Mouse (Mus musculus): ENCODE measurements around the gene Tbl2. TPM values are rescaled to one million over a fixed set of nuclear protein-coding genes. Genes with fewer than 3 reads are reported as not detected.

Gene Tbl2
- polyA plus RNA-seq, 1 experiment from 2014 or later, result 16.8 TPM

DNA sequence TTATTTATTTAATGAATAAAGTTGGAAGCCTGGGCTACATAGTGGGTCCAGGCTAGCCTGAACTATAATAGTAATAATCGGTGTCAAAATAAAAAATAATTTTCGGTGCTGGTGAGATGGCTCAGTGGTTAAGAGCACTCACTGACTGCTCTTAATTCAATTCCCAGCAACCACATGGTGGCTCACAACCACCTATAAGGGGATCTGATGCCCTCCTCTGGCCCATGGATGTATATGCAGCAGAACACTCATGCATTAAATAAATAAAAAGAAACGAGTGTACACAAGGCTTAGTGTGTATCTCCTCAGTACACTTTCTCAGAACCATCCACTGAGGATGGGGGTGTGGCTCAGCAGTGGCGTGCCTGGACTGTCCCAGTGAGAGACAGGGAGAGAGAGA, 28.7 kb upstream of the Tbl2 start:
- H3K4me2 ChIP-seq (replicated peaks), result no peak overlapping the region
- no peak overlapping the region for H3K9ac ChIP-seq (replicated peaks)
- peaks cover 4% of the 10 kb centered on the region; the same call in 1 of the 2 replicates for H3K27me3 ChIP-seq
- H3K4me3 ChIP-seq, result no peak overlapping the region
- H3K4me1 ChIP-seq, result no peaks in the 10 kb centered on the region
- H3K36me3 ChIP-seq, result no peaks in the 10 kb centered on the region
- WGBS, result 60% methylated on average over 4 of the region's 4 CpGs
- H3K27ac ChIP-seq (replicated peaks), result no peak overlapping the region
- no peaks in the 10 kb centered on the region for H3K9me3 ChIP-seq
- ATAC-seq (replicated peaks), result no peak

DNA sequence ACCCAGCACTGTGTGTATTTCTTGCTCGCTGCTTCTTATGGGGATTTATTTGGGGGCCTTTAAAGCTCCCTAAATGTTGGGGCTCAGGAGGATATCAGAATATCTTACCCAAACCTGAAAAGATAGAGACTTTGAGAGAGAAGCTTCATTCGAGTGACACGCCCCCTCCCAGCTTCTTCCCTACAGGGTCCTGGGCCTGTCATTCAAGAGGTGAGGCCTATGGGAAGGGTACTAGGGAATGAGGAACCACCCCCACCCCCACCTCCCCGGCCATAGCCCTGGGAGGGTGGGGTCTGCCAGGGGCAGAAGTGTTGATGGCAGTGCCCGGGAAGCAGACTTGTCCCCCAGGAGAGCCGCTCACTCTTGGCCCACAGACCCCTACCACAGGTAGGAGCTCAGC, 23.3 kb upstream of the Tbl2 start:
- Histone ChIP-seq H3K9ac (replicated peaks) (no peak overlapping the region), H3K4me2 (replicated peaks) (no peak overlapping the region), H3K27ac (replicated peaks) (no peak overlapping the region), H3K4me1 (no peaks in the 10 kb centered on the region), H3K9me3 (no peaks in the 10 kb centered on the region), H3K36me3 (no peaks in the 10 kb centered on the region), H3K4me3 (no peak overlapping the region), H3K27me3 (peaks cover 4% of the 10 kb centered on the region; the same call in 1 of the 2 replicates)
- no peak for ATAC-seq (replicated peaks)
- WGBS, result 57% methylated on average over 6 of the region's 6 CpGs

GRCm38 (mm10) chr5:135127669-135128068, 21.8 kb upstream of the Tbl2 start:
- no peaks in the 10 kb centered on the region for H3K4me1 ChIP-seq
- 81% methylated on average over 6 of the region's 6 CpGs for WGBS
- H3K4me3 ChIP-seq, result no peak overlapping the region
- H3K9me3 ChIP-seq, result no peaks in the 10 kb centered on the region
- peaks cover 5% of the 10 kb centered on the region for H3K27me3 ChIP-seq
- H3K27ac ChIP-seq (replicated peaks), result no peak overlapping the region
- no peak for ATAC-seq (replicated peaks)
- no peak overlapping the region for H3K4me2 ChIP-seq (replicated peaks)
- no peaks in the 10 kb centered on the region for H3K36me3 ChIP-seq
- H3K9ac ChIP-seq (replicated peaks), result no peak overlapping the region

DNA sequence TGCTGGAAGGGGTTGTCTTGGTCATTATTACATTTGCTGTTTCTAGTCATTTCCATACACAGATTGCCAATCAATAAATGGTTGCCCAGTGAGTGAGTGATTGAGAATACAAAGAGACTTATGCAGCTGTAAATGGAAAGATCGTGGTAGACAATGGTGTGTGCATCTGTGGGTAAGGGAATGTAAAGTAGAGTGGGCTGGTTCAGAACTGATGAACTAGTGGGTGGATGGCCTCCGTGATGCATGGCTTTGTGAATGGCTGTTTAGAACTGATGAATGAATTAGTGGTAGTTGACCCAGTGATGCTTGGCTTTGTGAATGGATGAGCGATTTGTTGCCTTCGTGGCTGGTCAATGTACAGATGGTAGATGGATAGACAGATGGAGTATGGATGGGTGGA, 19.7 kb upstream of the Tbl2 start:
- WGBS, result 91% methylated on average over 4 of the region's 4 CpGs
- no peak for ATAC-seq (replicated peaks)
- no peak overlapping the region for H3K27ac ChIP-seq (replicated peaks)
- no peak overlapping the region for H3K9ac ChIP-seq (replicated peaks)
- H3K4me2 ChIP-seq (replicated peaks), result no peak overlapping the region
- H3K9me3 ChIP-seq, result no peaks in the 10 kb centered on the region
- H3K27me3 ChIP-seq, result peaks cover 26% of the 10 kb centered on the region
- no peak overlapping the region for H3K4me3 ChIP-seq
- peaks cover 9% of the 10 kb centered on the region; the same call in 1 of the 2 replicates for H3K4me1 ChIP-seq
- no peaks in the 10 kb centered on the region for H3K36me3 ChIP-seq

DNA sequence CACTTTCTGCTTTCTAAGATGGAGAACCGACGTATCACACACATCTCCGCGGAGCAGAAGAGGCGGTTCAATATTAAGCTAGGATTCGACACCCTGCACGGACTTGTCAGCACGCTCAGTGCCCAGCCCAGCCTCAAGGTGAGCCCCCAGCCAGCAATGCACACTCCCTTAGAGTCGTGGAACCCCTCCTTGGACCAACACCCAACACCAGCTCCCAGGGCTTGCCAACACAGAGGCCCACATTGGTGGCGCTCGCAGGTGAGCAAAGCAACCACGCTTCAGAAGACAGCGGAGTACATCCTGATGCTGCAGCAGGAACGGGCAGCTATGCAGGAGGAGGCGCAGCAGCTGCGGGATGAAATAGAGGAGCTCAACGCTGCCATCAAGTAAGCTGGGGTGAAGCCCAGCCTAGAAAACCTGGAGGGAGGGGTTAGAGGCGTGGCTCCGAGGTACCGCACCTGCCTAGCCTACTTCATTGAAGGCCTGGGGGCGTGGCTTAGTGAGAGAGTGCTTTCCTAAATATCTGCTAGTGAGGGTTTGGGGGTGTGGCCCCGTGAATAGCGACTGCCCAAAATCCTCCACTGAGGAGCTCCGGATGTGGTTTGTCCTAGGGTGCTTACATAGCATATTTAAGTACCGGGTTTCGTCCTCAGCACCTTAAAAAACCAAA, 15.6 kb upstream of the Tbl2 start:
- Histone ChIP-seq H3K4me2 (replicated peaks) (peak overlapping the region; percentile 27), H3K4me1 (peaks cover 9% of the 10 kb centered on the region; the same call in 1 of the 2 replicates), H3K27ac (replicated peaks) (no peak overlapping the region), H3K9ac (replicated peaks) (no peak overlapping the region), H3K4me3 (peak overlapping the region; percentile 9), H3K27me3 (peaks cover 29% of the 10 kb centered on the region), H3K9me3 (no peaks in the 10 kb centered on the region), H3K36me3 (no peaks in the 10 kb centered on the region)
- WGBS, result 4% methylated on average over 26 of the region's 26 CpGs
- no peak for ATAC-seq (replicated peaks)

DNA sequence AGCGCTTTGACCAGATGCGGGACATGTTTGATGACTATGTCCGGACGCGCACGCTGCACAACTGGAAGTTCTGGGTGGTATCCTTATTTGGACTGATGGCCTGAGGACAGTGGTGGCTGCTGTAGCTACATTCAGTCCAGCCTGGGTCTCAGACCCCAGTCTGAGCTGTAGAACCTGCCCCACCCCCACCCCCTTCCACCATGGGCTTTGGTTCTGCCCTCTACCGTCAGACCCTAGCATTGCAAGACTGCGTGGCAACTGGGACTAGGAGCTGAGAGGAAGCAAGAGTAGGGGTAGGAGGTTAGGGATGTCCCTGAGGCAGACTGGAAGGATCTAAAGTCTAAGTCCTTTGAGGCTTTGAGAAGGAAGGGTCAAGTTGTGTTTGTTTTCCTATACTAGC, 14.9 kb upstream of the Tbl2 start:
- Histone ChIP-seq H3K4me3 (peak overlapping the region; percentile 9; the same call in 1 of the 2 replicates), H3K36me3 (no peaks in the 10 kb centered on the region), H3K4me1 (peaks cover 9% of the 10 kb centered on the region; the same call in 1 of the 2 replicates), H3K27ac (replicated peaks) (no peak overlapping the region), H3K9ac (replicated peaks) (no peak overlapping the region), H3K9me3 (no peaks in the 10 kb centered on the region), H3K4me2 (replicated peaks) (peak overlapping the region; percentile 27), H3K27me3 (peaks cover 29% of the 10 kb centered on the region)
- ATAC-seq (replicated peaks), result no peak
- WGBS, result 6% methylated on average over 8 of the region's 8 CpGs

GRCm38 (mm10) chr5:135139881-135140280, 9.6 kb upstream of the Tbl2 start:
- Histone ChIP-seq H3K4me2 (replicated peaks) (no peak overlapping the region), H3K9ac (replicated peaks) (no peak overlapping the region), H3K4me3 (no peak overlapping the region), H3K4me1 (no peaks in the 10 kb centered on the region), H3K27me3 (peaks cover under 1% of the 10 kb centered on the region; the same call in 1 of the 2 replicates), H3K9me3 (no peaks in the 10 kb centered on the region), H3K36me3 (no peaks in the 10 kb centered on the region), H3K27ac (replicated peaks) (no peak overlapping the region)
- ATAC-seq (replicated peaks), result no peak
- WGBS, result 72% methylated on average over 2 of the region's 2 CpGs

GRCm38 (mm10) chr5:135144469-135144868, 5.0 kb upstream of the Tbl2 start:
- no peaks in the 10 kb centered on the region for H3K36me3 ChIP-seq

DNA sequence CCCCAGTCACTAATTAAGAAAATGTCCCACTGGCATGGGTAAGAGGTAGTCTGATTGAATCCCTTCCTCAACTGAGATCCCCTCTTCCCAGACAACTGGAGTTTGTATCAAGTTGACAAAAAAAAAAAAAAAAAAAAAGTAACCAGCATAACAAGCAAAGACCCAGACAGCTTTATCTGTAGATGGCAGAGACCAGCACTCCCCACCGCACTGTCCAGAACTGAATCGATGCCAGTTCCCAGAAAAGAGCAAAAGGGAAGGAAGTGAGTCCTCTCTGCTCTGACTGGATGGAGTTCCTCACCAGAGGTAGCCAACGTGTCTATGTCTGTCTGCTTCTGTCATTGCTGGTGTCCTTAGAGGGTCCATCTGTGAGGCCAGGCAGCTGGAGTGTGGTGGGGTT, 3.9 kb upstream of the Tbl2 start:
- ATAC-seq (replicated peaks), result no peak
- H3K9ac ChIP-seq (replicated peaks), result no peak overlapping the region
- no peaks in the 10 kb centered on the region for H3K27me3 ChIP-seq
- no peak overlapping the region for H3K4me3 ChIP-seq
- no peak overlapping the region for H3K4me2 ChIP-seq (replicated peaks)
- 85% methylated on average over 3 of the region's 3 CpGs for whole genome bisulfite sequencing
- no peaks in the 10 kb centered on the region for H3K9me3 ChIP-seq
- no peaks in the 10 kb centered on the region for H3K36me3 ChIP-seq
- no peak overlapping the region for H3K27ac ChIP-seq (replicated peaks)
- peaks cover 16% of the 10 kb centered on the region for H3K4me1 ChIP-seq

More at GRCm38 (mm10) chr5:135144469-135144868, 5.0 kb upstream of the Tbl2 start:
- H3K4me3 ChIP-seq, result no peak overlapping the region
- no peak overlapping the region for H3K27ac ChIP-seq (replicated peaks)
- no peak for ATAC-seq (replicated peaks)
- no peaks in the 10 kb centered on the region for H3K27me3 ChIP-seq
- WGBS, result 59% methylated on average over 4 of the region's 4 CpGs
- no peak overlapping the region for H3K9ac ChIP-seq (replicated peaks)
- no peaks in the 10 kb centered on the region for H3K9me3 ChIP-seq
- no peak overlapping the region for H3K4me2 ChIP-seq (replicated peaks)
- peaks cover 8% of the 10 kb centered on the region for H3K4me1 ChIP-seq

DNA sequence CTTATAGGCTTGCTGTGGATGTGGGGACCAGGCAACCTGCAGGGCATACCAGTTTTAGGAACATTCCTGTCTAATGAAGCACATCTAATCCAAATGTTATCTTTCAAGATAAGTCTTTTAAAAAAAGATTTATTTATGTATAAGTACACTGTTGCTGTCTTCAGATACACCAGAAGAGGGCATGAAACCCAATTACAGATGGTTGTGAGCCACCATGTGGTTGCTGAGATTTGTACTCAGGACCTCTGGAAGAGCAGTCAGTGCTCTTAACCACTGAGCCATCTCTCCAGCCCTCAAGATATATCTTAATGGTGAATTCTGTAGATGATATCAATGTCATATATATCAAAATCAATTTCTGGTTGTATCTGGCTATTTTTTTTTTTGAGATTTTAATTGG, 3.5 kb upstream of the Tbl2 start:
- H3K4me1 ChIP-seq, result peaks cover 16% of the 10 kb centered on the region
- H3K4me2 ChIP-seq (replicated peaks), result no peak overlapping the region
- H3K36me3 ChIP-seq, result no peaks in the 10 kb centered on the region
- H3K9ac ChIP-seq (replicated peaks), result no peak overlapping the region
- no peak for ATAC-seq (replicated peaks)
- no peaks in the 10 kb centered on the region for H3K27me3 ChIP-seq
- H3K27ac ChIP-seq (replicated peaks), result no peak overlapping the region
- no peaks in the 10 kb centered on the region for H3K9me3 ChIP-seq
- H3K4me3 ChIP-seq, result no peak overlapping the region

DNA sequence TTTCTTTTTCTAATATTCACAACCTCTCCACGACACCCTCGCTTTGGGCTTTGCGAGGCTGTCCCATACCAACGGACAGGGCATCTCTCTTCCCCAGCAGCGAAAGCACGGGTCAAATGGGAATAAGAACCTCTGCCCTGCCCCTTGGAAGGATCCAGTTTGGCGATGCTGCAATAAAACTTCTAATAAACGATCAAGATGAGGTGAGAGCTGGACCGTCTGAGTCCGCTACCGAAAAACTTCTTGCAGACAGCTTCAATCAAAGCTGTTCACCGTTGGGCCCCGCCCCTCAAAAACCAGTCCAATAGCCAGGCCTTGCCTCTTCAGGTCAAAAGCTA, 773 bp upstream of the Tbl2 start:
- Histone ChIP-seq H3K4me3 (peak overlapping the region; percentile 92), H3K36me3 (no peaks in the 10 kb centered on the region), H3K4me2 (replicated peaks) (peak overlapping the region; percentile 86), H3K9me3 (no peaks in the 10 kb centered on the region), H3K9ac (replicated peaks) (peak overlapping the region; percentile 81), H3K27ac (replicated peaks) (peak overlapping the region; percentile 90), H3K4me1 (peaks cover 16% of the 10 kb centered on the region), H3K27me3 (no peaks in the 10 kb centered on the region)
- 1% methylated on average over 13 of the region's 13 CpGs for WGBS
- no peak for ATAC-seq (replicated peaks)

- H3K36me3 ChIP-seq, result peaks cover 6% of the 10 kb centered on the region
- H3K4me3 ChIP-seq, result peak overlapping the region; percentile 92
- H3K9ac ChIP-seq (replicated peaks), result peak overlapping the region; percentile 81
- H3K4me1 ChIP-seq, result peaks cover 16% of the 10 kb centered on the region
- H3K4me2 ChIP-seq (replicated peaks), result peak overlapping the region; percentile 86
- ATAC-seq (replicated peaks), result no peak
- no peaks in the 10 kb centered on the region for H3K27me3 ChIP-seq
- no peaks in the 10 kb centered on the region for H3K9me3 ChIP-seq
- H3K27ac ChIP-seq (replicated peaks), result peak overlapping the region; percentile 90
- under 1% methylated on average over 23 of the region's 23 CpGs for WGBS
Observed at GRCm38 (mm10) chr5:135149820-135150178, 342 bp downstream of the Tbl2 start.

GRCm38 (mm10) chr5:135156496-135156895, 7.0 kb downstream of the Tbl2 start:
- Histone ChIP-seq H3K27me3 (no peaks in the 10 kb centered on the region), H3K36me3 (peaks cover 67% of the 10 kb centered on the region), H3K27ac (replicated peaks) (no peak overlapping the region), H3K9me3 (no peaks in the 10 kb centered on the region), H3K4me1 (no peaks in the 10 kb centered on the region), H3K4me2 (replicated peaks) (no peak overlapping the region), H3K4me3 (no peak overlapping the region), H3K9ac (replicated peaks) (no peak overlapping the region)
- WGBS, result 99% methylated on average over 4 of the region's 4 CpGs
- no peak for ATAC-seq (replicated peaks)

All from forebrain, embryonic 15.5 days (tissue).